Mouse (Mus musculus): ENCODE results near the gene Cchcr1. TPM values are rescaled to one million over a fixed set of nuclear protein-coding genes. Genes with fewer than 3 reads are reported as not detected.
"Not testable (repeated sequence)": the region's sequence is repeated elsewhere in the genome, so short reads cannot be mapped to it uniquely, and the experiment has no call there.

Cchcr1 gene
- polyA plus RNA-seq (2015; fragmentation: Nextera tagmentation; extraction: Ambion mirVana): 20.9 and 22.1 TPM in 2 replicates

GRCm38 (mm10) chr17:35516652-35517500 lies at the start of gene Cchcr1, which contains the start of gene Tcf19:
Gene Cchcr1 (plus strand): TSS chr17:35517100.
Gene Tcf19 (minus strand): TSS chr17:35516824.
- Histone ChIP-seq H3K9me3 (no peaks in the 10 kb centered on the region), H3K4me2 (replicated peaks) (peak within 1 kb of the TSS; percentile 87), H3K4me1 (peaks cover 35% of the 10 kb centered on the region), H3K27ac (peak within 1 kb of the TSS; percentile 61; the same call in 1 of the 2 replicates), H3K4me3 (peak within 1 kb of the TSS; percentile 63), H3K36me3 (peaks cover 23% of the 10 kb centered on the region), H3K27me3 (no peaks in the 10 kb centered on the region), H3K9ac (peak within 1 kb of the TSS; percentile 77)
- ATAC-seq (ENCODE audit: low FRiP score, low read depth): peak; percentile 96
- under 1% methylated on average over 67 of the region's 67 CpGs for WGBS

DNA sequence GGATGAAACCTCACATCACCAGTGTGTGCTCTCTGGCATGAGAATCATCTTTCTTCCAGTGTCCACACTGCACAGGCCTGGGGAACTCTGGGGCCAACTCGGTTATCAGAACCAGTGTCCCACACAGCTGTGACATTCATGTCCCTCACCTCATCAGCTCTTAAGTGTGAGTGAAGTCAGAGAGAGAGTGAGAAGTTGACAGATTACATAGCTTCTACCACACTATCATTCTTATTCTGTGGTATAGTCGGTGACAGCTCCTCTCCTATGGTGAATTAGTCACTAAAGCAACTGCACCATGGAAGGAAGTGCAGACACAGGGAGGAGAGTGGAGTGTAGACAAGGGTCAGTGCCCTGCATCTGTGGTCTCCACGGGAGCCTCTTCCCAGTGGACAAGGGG lies 48.0 kb upstream of the Cchcr1 start:
- H3K27me3 ChIP-seq: peaks cover 44% of the 10 kb centered on the region
- not testable (repeated sequence) for H3K4me2 ChIP-seq (replicated peaks); H3K4me3 ChIP-seq; H3K9me3 ChIP-seq; H3K27ac ChIP-seq; H3K9ac ChIP-seq; H3K36me3 ChIP-seq; ATAC-seq (ENCODE audit: low FRiP score, low read depth)
- 67% methylated on average over 3 of the region's 3 CpGs for WGBS
- H3K4me1 ChIP-seq: peaks cover 14% of the 10 kb centered on the region

DNA sequence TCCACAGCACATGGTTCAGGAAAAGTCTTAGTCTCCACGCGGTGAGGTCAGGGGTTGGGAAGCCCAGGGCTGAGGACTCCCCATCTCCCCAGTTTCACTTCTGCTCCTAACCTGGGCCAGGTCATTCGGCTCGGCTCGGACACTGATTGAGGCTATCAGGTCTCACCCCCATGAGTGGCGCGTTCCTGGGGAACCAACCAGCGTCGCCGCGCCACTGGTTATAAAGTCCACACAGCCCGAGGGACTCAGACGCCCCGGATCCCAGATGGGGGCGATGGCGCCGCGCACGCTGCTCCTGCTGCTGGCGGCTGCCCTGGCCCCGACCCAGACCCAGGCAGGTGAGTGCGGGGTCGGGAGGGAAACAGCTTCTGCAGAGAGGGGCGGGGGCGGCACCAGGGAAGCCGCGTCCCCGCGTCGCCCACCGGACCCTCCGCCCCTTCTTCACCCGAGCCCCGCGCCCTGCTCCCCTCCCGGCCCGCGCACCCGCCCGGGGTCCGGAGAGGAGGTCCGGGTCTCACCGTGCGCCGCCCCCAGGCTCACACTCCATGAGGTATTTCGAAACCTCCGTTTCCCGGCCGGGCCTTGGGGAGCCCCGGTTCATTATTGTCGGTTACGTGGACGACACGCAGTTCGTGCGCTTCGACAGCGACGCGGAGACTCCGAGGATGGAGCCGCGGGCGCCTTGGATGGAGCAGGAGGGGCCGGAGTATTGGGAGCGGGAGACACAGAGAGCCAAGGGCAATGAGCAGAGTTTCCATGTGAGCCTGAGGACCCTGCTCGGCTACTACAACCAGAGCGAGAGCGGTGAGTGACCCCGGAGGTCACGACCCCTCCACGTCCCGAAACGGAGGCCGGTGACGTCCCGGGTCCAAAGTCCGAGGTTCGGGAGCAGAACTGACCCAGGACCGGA lies 46.8 kb upstream of the Cchcr1 start, which contains the start of gene H2-Q10:
H2-Q10 (plus strand) TSS at position 248 of the 910 bp plus-strand sequence.
- Histone ChIP-seq H3K9ac (peak within 1 kb of the TSS; percentile 57), H3K36me3 (no peaks in the 10 kb centered on the region), H3K4me1 (peaks cover 14% of the 10 kb centered on the region), H3K4me2 (replicated peaks) (peak within 1 kb of the TSS; percentile 88), H3K27ac (no peak within 1 kb of the TSS), H3K9me3 (no peaks in the 10 kb centered on the region), H3K27me3 (peaks cover 44% of the 10 kb centered on the region), H3K4me3 (peak within 1 kb of the TSS; percentile 50)
- no peak for ATAC-seq (ENCODE audit: low FRiP score, low read depth)
- WGBS: 1% methylated on average over 64 of the region's 80 CpGs

- no peak overlapping the region for H3K4me2 ChIP-seq (replicated peaks)
Measured at GRCm38 (mm10) chr17:35484066-35484465, 32.8 kb upstream of the Cchcr1 start.

DNA sequence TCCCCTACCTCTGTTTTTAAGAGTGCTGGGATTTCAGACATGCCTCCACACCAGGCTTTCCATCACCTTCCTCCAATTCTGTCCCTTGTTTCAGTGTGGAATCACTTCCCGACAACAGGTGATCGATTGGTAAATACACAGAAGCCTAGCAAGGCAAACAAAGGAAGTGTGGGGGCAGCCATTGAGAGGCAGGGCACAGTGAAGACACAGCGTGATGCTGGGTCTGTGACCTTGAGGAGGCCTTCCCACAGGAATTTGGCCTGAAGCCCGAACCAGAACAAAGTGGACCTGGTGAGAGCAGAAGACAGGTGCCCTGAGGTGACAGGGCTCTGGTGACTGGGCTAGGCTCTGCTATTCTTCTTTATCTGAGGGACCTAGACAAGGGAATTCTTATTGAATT lies 31.2 kb upstream of the Cchcr1 start:
- H3K4me2 ChIP-seq (replicated peaks): no peak overlapping the region
- 49% methylated on average over 4 of the region's 4 CpGs for WGBS
- no peak overlapping the region for H3K27ac ChIP-seq
- no peaks in the 10 kb centered on the region for H3K4me1 ChIP-seq
- H3K27me3 ChIP-seq: peaks cover 3% of the 10 kb centered on the region; the same call in 1 of the 2 replicates
- no peak overlapping the region for H3K9ac ChIP-seq
- no peaks in the 10 kb centered on the region for H3K9me3 ChIP-seq
- ATAC-seq (ENCODE audit: low FRiP score, low read depth): no peak
- H3K4me3 ChIP-seq: no peak overlapping the region
- no peaks in the 10 kb centered on the region for H3K36me3 ChIP-seq

More at GRCm38 (mm10) chr17:35484066-35484465, 32.8 kb upstream of the Cchcr1 start:
- WGBS: 2% methylated on average over 9 of the region's 9 CpGs
- no peak overlapping the region for H3K4me3 ChIP-seq
- H3K4me1 ChIP-seq: no peaks in the 10 kb centered on the region
- H3K27me3 ChIP-seq: peaks cover 3% of the 10 kb centered on the region; the same call in 1 of the 2 replicates
- ATAC-seq (ENCODE audit: low FRiP score, low read depth): no peak
- H3K9me3 ChIP-seq: no peaks in the 10 kb centered on the region
- no peak overlapping the region for H3K9ac ChIP-seq
- no peak overlapping the region for H3K27ac ChIP-seq
- H3K36me3 ChIP-seq: no peaks in the 10 kb centered on the region

- no peak overlapping the region for H3K4me2 ChIP-seq (replicated peaks)
- H3K27ac ChIP-seq: no peak overlapping the region
- no peaks in the 10 kb centered on the region for H3K9me3 ChIP-seq
- H3K9ac ChIP-seq: no peak overlapping the region
- H3K4me3 ChIP-seq: no peak overlapping the region
- H3K27me3 ChIP-seq: peaks cover 3% of the 10 kb centered on the region; the same call in 1 of the 2 replicates
- WGBS: 45% methylated on average over 10 of the region's 10 CpGs
- H3K36me3 ChIP-seq: no peaks in the 10 kb centered on the region
- no peaks in the 10 kb centered on the region for H3K4me1 ChIP-seq
- no peak for ATAC-seq (ENCODE audit: low FRiP score, low read depth)
Measured at GRCm38 (mm10) chr17:35486726-35487125, 30.2 kb upstream of the Cchcr1 start.

DNA sequence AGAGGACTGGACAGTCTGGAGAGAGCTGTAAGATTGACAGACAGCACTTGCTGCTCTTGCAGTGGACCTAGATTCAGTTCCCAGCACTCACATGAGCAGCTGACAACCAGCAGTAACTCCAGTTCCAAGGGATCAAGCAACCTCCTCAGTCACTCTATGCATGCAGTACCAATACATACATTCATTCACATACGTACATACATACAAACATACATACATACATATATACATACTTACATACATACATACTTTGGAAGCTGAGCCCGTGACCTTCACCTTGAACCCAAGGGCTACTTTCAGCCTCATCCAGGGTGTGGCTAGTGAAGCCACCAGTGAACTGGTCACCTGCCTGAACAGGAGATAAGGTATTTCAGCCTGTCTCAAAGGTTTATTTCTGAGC lies 28.9 kb upstream of the Cchcr1 start:
- no peaks in the 10 kb centered on the region for H3K4me1 ChIP-seq
- no peaks in the 10 kb centered on the region for H3K36me3 ChIP-seq
- H3K27ac ChIP-seq: no peak overlapping the region
- no peak overlapping the region for H3K9ac ChIP-seq
- H3K4me2 ChIP-seq (replicated peaks): no peak overlapping the region
- peaks cover 3% of the 10 kb centered on the region; the same call in 1 of the 2 replicates for H3K27me3 ChIP-seq
- ATAC-seq (ENCODE audit: low FRiP score, low read depth): no peak
- 93% methylated on average over 2 of the region's 2 CpGs for WGBS
- H3K9me3 ChIP-seq: no peaks in the 10 kb centered on the region
- no peak overlapping the region for H3K4me3 ChIP-seq

DNA sequence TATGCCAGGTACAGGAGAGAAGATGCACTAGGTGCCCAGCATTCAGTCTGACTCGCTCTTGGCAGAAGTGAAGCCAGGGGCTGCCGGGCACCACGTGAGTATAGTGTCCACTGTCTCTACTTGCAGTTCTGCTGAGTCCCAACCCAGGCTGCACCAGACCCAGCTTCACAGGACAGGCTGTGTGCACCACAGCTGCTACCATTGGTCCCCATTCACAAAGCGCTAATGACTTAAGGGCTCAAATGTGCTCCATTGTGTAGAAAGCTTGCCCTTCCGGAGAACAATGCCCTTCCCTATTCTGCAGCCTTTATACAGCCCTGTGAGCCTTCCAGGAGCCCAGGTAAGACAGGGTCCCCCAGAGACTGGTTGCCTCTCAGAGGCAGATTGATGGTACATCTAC lies 26.6 kb upstream of the Cchcr1 start:
- no peaks in the 10 kb centered on the region for H3K4me1 ChIP-seq
- H3K4me2 ChIP-seq (replicated peaks): no peak overlapping the region
- no peaks in the 10 kb centered on the region for H3K9me3 ChIP-seq
- H3K9ac ChIP-seq: no peak overlapping the region
- ATAC-seq (ENCODE audit: low FRiP score, low read depth): no peak
- no peaks in the 10 kb centered on the region for H3K27me3 ChIP-seq
- H3K27ac ChIP-seq: no peak overlapping the region
- H3K36me3 ChIP-seq: no peaks in the 10 kb centered on the region
- H3K4me3 ChIP-seq: no peak overlapping the region
- 76% methylated on average over 5 of the region's 5 CpGs for WGBS

GRCm38 (mm10) chr17:35497124-35497523 lies 19.8 kb upstream of the Cchcr1 start:
- Histone ChIP-seq H3K4me3 (no peak overlapping the region), H3K9ac (no peak overlapping the region), H3K27ac (no peak overlapping the region), H3K4me2 (replicated peaks) (no peak overlapping the region), H3K36me3 (no peaks in the 10 kb centered on the region), H3K4me1 (peaks cover 4% of the 10 kb centered on the region), H3K27me3 (no peaks in the 10 kb centered on the region), H3K9me3 (no peaks in the 10 kb centered on the region)
- 94% methylated on average over 7 of the region's 7 CpGs for WGBS
- no peak for ATAC-seq (ENCODE audit: low FRiP score, low read depth)

GRCm38 (mm10) chr17:35502226-35502625 lies 14.7 kb upstream of the Cchcr1 start:
- 7% methylated on average over 6 of the region's 6 CpGs for WGBS
- no peaks in the 10 kb centered on the region for H3K9me3 ChIP-seq
- no peak for ATAC-seq (ENCODE audit: low FRiP score, low read depth)
- H3K4me1 ChIP-seq: peaks cover 10% of the 10 kb centered on the region
- H3K4me3 ChIP-seq: no peak overlapping the region
- peaks cover 26% of the 10 kb centered on the region for H3K27me3 ChIP-seq
- peak overlapping the region; percentile 48; the same call in 1 of the 2 replicates for H3K27ac ChIP-seq
- 0 out of 2 replicates have a peak overlapping the region, but pooled peaks have one; percentile 19 for H3K9ac ChIP-seq
- no peaks in the 10 kb centered on the region for H3K36me3 ChIP-seq
- no peak overlapping the region for H3K4me2 ChIP-seq (replicated peaks)

GRCm38 (mm10) chr17:35502762-35503161 lies 14.1 kb upstream of the Cchcr1 start:
- Histone ChIP-seq H3K27ac (no peak overlapping the region), H3K9ac (no peak overlapping the region), H3K4me2 (replicated peaks) (no peak overlapping the region), H3K4me1 (peaks cover 10% of the 10 kb centered on the region), H3K36me3 (no peaks in the 10 kb centered on the region), H3K4me3 (no peak overlapping the region), H3K9me3 (no peaks in the 10 kb centered on the region), H3K27me3 (peaks cover 32% of the 10 kb centered on the region)
- ATAC-seq (ENCODE audit: low FRiP score, low read depth): no peak
- 59% methylated on average over 5 of the region's 5 CpGs for WGBS

DNA sequence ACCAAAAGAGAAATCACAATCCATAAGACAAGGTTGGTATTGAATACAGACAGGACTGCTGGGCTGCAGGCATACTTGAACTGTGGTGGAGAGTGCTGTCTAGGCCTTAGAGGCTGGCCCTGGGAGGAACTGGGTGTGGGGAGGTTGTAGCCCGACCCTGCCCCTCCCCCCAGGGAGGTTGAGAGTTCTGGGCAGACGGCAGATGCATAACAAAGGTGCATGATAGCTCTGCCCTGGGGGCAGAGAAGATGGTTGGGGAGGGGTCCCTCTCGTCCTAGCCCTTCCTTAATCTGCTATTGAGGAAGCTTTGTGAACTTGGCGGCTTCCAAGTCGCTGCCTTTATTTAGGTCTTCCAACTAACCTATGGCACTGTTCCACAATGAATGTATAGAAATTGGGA lies 13.1 kb upstream of the Cchcr1 start:
- Histone ChIP-seq H3K36me3 (no peaks in the 10 kb centered on the region), H3K9me3 (no peaks in the 10 kb centered on the region), H3K27me3 (peaks cover 40% of the 10 kb centered on the region), H3K4me1 (peaks cover 10% of the 10 kb centered on the region), H3K4me3 (no peak overlapping the region), H3K27ac (no peak overlapping the region), H3K4me2 (replicated peaks) (no peak overlapping the region), H3K9ac (no peak overlapping the region)
- WGBS: 37% methylated on average over 5 of the region's 5 CpGs
- no peak for ATAC-seq (ENCODE audit: low FRiP score, low read depth)

Measured in limb, embryonic 13.5 days (tissue).